Mouse (Mus musculus) MEL (cell line): Measurements from ENCODE around the gene Col6a3. TPM values are rescaled to one million over a fixed set of nuclear protein-coding genes. Genes with fewer than 3 reads are reported as not detected.

Experiments
- DNase-seq: peaks from one replicate; pipeline ENCODE4 v3.0.0; 2011; ENCODE audit warnings: low read depth, low spot score
- H3K27ac ChIP-seq: 2 replicates; pipeline ENCODE4 v1.5.1; 2012; ENCODE audit warnings: low read depth, mild to moderate bottlenecking, control low read depth, low read length, moderate library complexity; ENCODE audit not compliant: control insufficient read depth
- H3K27me3 ChIP-seq, 2 experiments: fragments of 150-350 bp in 1 of 2; sonication (generic) in 1 of 2; 2 replicates each; pipeline ENCODE4 v1.6.1; 2012; ENCODE audit warnings: low read length in 2 of 2, mild to moderate bottlenecking in 2 of 2, improper control_type of control experiment in 1 of 2, moderate library complexity in 1 of 2; ENCODE audit not compliant: insufficient read depth in 2 of 2, control insufficient read depth in 1 of 2
- H3K36me3 ChIP-seq, 2 experiments: 2 replicates each; pipeline ENCODE4 v1.6.1; 2012 to 2014; ENCODE audit warnings: low read length in 2 of 2, improper control_type of control experiment in 1 of 2, inconsistent platforms in 1 of 2, mild to moderate bottlenecking in 1 of 2; ENCODE audit not compliant: insufficient read depth in 2 of 2, control insufficient read depth in 1 of 2
- H3K4me1 ChIP-seq, 2 experiments: fragments of 150-350 bp in 1 of 2; sonication (generic) in 1 of 2; 2 replicates each; pipeline ENCODE4 v1.6.1; 2012; ENCODE audit warnings: low read length in 2 of 2, improper control_type of control experiment in 1 of 2, mild to moderate bottlenecking in 1 of 2; ENCODE audit not compliant: insufficient read depth in 2 of 2, control insufficient read depth in 1 of 2
- H3K4me3 ChIP-seq, 2 experiments: fragments of 150-350 bp in 1 of 2; sonication (generic) in 1 of 2; 2 replicates each; pipeline ENCODE4 v1.5.1; 2012; ENCODE audit warnings: low read depth in 2 of 2, low read length in 2 of 2, mild to moderate bottlenecking in 2 of 2, moderate library complexity in 2 of 2, control low read depth in 1 of 2, improper control_type of control experiment in 1 of 2; ENCODE audit not compliant: control insufficient read depth in 1 of 2, insufficient read depth in 1 of 2
- H3K79me2 ChIP-seq: 2 replicates; pipeline ENCODE4 v1.6.1; 2012; ENCODE audit warnings: mild to moderate bottlenecking, low read length, moderate library complexity; ENCODE audit not compliant: control insufficient read depth, poor library complexity, insufficient read depth
- H3K9ac ChIP-seq: 2 replicates; pipeline ENCODE4 v1.6.1; 2012; ENCODE audit warnings: low read depth, mild to moderate bottlenecking, control low read depth, low read length, moderate library complexity; ENCODE audit not compliant: control insufficient read depth, poor library complexity, severe bottlenecking
- H3K9me3 ChIP-seq: fragments of 150-350 bp; sonication (generic); replicated peaks from 2 replicates; pipeline ENCODE4 v1.6.1; 2012; ENCODE audit warnings: mild to moderate bottlenecking, low read length, improper control_type of control experiment, moderate library complexity; ENCODE audit not compliant: insufficient read depth
- CHD1 ChIP-seq: IDR thresholded peaks from 2 replicates; pipeline ENCODE4 v1.6.1; 2012; ENCODE audit warnings: low read depth, mild to moderate bottlenecking, inconsistent platforms, low read length, improper control_type of control experiment
- CTCF ChIP-seq, 3 experiments: IDR thresholded peaks in 2 of 3; conservative IDR thresholded peaks in 1 of 3; 2 replicates each; pipeline ENCODE4 v1.5.1; 2011 to 2012; ENCODE audit warnings: low read length in 3 of 3, low read depth in 2 of 3, mild to moderate bottlenecking in 2 of 3, improper control_type of control experiment in 1 of 3, inconsistent platforms in 1 of 3, mixed read lengths in 1 of 3, moderate library complexity in 1 of 3; ENCODE audit not compliant: control insufficient read depth in 1 of 3, insufficient read depth in 1 of 3, poor library complexity in 1 of 3, severe bottlenecking in 1 of 3
- E2F4 ChIP-seq: IDR thresholded peaks from 2 replicates; pipeline ENCODE4 v1.6.1; 2011; ENCODE audit warnings: low read depth, low read length, improper control_type of control experiment, borderline replicate concordance
- GABPA ChIP-seq: IDR thresholded peaks from 2 replicates; pipeline ENCODE4 v1.6.1; 2012; ENCODE audit warnings: low read depth, mild to moderate bottlenecking, inconsistent platforms, low read length, improper control_type of control experiment, moderate library complexity
- GATA1 ChIP-seq: IDR thresholded peaks from 2 replicates; pipeline ENCODE4 v1.6.1; 2011; ENCODE audit warnings: low read depth, low read length, improper control_type of control experiment
- HCFC1 ChIP-seq: IDR thresholded peaks from 2 replicates; pipeline ENCODE4 v1.6.1; 2012; ENCODE audit warnings: low read depth, mild to moderate bottlenecking, inconsistent platforms, low read length, improper control_type of control experiment, moderate library complexity
- KAT2A ChIP-seq: conservative IDR thresholded peaks from 2 replicates; pipeline ENCODE4 v1.6.1; 2012; ENCODE audit warnings: low read depth, low read length, improper control_type of control experiment, inconsistent platforms
- MAFK ChIP-seq: IDR thresholded peaks from 2 replicates; pipeline ENCODE4 v1.6.1; 2011; ENCODE audit warnings: low read depth, mild to moderate bottlenecking, low read length, improper control_type of control experiment, borderline replicate concordance
- MAX ChIP-seq: IDR thresholded peaks from 2 replicates; pipeline ENCODE4 v1.6.1; 2011; ENCODE audit warnings: low read length, improper control_type of control experiment
- MEF2A ChIP-seq: IDR thresholded peaks from 2 replicates; pipeline ENCODE4 v1.6.1; 2014; ENCODE audit warnings: low read depth, mild to moderate bottlenecking, inconsistent platforms, low read length, improper control_type of control experiment; ENCODE audit not compliant: poor library complexity, insufficient replicate concordance, severe bottlenecking; ENCODE audit errors: extremely low read depth
- MYB ChIP-seq: IDR thresholded peaks from 2 replicates; pipeline ENCODE4 v1.6.1; 2011; ENCODE audit warnings: mild to moderate bottlenecking, low read depth, low read length, improper control_type of control experiment
- MYC ChIP-seq: IDR thresholded peaks from 2 replicates; pipeline ENCODE4 v1.6.1; 2011; ENCODE audit warnings: low read depth, mild to moderate bottlenecking, low read length, improper control_type of control experiment, moderate library complexity
- NELFE ChIP-seq: IDR thresholded peaks from 2 replicates; pipeline ENCODE4 v1.6.1; 2011; ENCODE audit warnings: low read depth, low read length, improper control_type of control experiment
- NRF1 ChIP-seq: IDR thresholded peaks from 2 replicates; pipeline ENCODE4 v1.6.1; 2014; ENCODE audit warnings: low read depth, mild to moderate bottlenecking, inconsistent platforms, low read length, improper control_type of control experiment, moderate library complexity; ENCODE audit not compliant: poor library complexity, insufficient read depth, severe bottlenecking
- POLR2AphosphoS5 ChIP-seq: IDR thresholded peaks from 2 replicates; pipeline ENCODE4 v1.6.1; 2012; ENCODE audit warnings: low read depth, borderline replicate concordance, mild to moderate bottlenecking, inconsistent platforms, low read length, moderate library complexity, mixed read lengths
- RAD21 ChIP-seq: IDR thresholded peaks from 2 replicates; pipeline ENCODE4 v1.6.1; 2011; ENCODE audit warnings: mild to moderate bottlenecking, low read depth, low read length, improper control_type of control experiment
- SIN3A ChIP-seq: IDR thresholded peaks from 2 replicates; pipeline ENCODE4 v1.6.1; 2012; ENCODE audit warnings: low read length, improper control_type of control experiment, inconsistent platforms
- TBP ChIP-seq: IDR thresholded peaks from 2 replicates; pipeline ENCODE4 v1.8.0; 2011; ENCODE audit warnings: low read depth, low read length, improper control_type of control experiment
- USF1 ChIP-seq: IDR thresholded peaks from 2 replicates; pipeline ENCODE4 v1.6.1; 2014; ENCODE audit warnings: low read depth, mild to moderate bottlenecking, inconsistent platforms, low read length, improper control_type of control experiment, moderate library complexity
- ZKSCAN1 ChIP-seq: IDR thresholded peaks from 2 replicates; pipeline ENCODE4 v1.6.1; 2012; ENCODE audit warnings: low read depth, mild to moderate bottlenecking, inconsistent platforms, low read length, improper control_type of control experiment, moderate library complexity
- ZMIZ1 ChIP-seq: IDR thresholded peaks from 2 replicates; pipeline ENCODE4 v1.6.1; 2012; ENCODE audit warnings: low read depth, mild to moderate bottlenecking, inconsistent platforms, low read length, improper control_type of control experiment, moderate library complexity
- polyA plus RNA-seq, 2 experiments: library from polyadenylated mRNA; stranded (reverse) in 1 of 2; unstranded in 1 of 2; fragments of >175 nt in 1 of 2; fragments of >200 nt in 1 of 2; gene quantifications; 2 replicates each; pipeline versions ENCODE4 v1.2.1 to v1.2.4; 2012; ENCODE audit warnings: low replicate concordance in 2 of 2, low read depth in 1 of 2; ENCODE audit not compliant: insufficient read length in 2 of 2, insufficient read depth in 1 of 2, missing spikeins in 1 of 2
- total RNA-seq: library from RNA; depleted of rRNA; stranded (reverse); fragments of 300-350 nt; gene quantifications from 2 replicates; pipeline ENCODE4 v1.2.3, GENCODE M21; 2012

Gene Col6a3
- total and polyA plus RNA-seq, 3 experiments: not detected

DNA sequence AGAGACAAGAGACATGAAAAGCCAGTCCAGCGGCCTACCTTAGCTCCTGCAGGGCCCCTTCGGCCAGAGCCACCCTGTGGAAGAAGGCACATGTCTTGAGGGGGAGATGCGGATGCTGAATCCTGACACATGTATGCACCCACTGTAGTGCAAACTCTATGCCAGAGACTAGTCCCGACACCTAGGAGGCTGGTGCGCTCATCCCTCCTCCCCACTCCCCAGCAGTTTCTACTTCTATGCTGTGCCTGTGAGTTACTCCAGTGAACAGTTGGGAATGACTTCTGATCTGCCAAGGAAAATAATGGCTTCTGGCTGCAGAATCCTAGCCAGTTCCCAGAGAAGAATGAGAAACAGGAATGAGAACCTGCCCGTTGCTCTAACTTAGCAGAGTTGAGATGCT, 54.3 kb downstream of the Col6a3 start:
- H3K4me1 ChIP-seq: no peaks in the 10 kb centered on the region
- H3K9me3 ChIP-seq: no peaks in the 10 kb centered on the region
- H3K79me2 ChIP-seq: no peaks in the 10 kb centered on the region
- TF ChIP-seq MAX (no peak), KAT2A (no peak), USF1 (no peak), MEF2A (no peak), E2F4 (no peak), MAFK (no peak)
- H3K36me3 ChIP-seq: no peaks in the 10 kb centered on the region
- H3K27me3 ChIP-seq: no peaks in the 10 kb centered on the region; a peak in 1 of 4 replicates
- no peak overlapping the region for H3K27ac ChIP-seq
- H3K9ac ChIP-seq: no peak overlapping the region
- H3K4me3 ChIP-seq: no peak overlapping the region
- no peak for DNase-seq

DNA sequence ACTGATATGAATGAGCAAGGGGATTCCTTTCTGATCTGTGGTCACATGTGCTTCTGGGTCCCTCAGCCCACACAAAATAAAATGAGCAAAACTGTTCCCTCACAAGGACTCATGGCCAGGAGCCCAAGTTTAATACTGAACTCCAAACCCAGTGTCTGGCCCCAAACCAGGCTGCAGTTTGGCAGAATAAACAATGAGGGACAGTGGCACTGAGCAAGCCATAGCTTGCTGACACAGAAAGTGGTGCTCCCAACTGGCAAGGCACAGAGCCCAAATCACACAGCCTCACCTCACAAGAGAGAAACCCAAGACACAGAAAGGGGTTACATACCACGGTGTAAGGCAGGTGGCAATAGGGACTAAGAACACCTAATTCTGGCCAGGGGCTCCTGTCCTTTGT, 63.3 kb downstream of the Col6a3 start:
- no peak for DNase-seq
- Histone ChIP-seq H3K27me3 (no peaks in the 10 kb centered on the region; a peak in 1 of 4 replicates), H3K27ac (no peak overlapping the region), H3K9me3 (no peaks in the 10 kb centered on the region; the same call in 1 of the 2 replicates), H3K4me3 (no peak overlapping the region), H3K9ac (no peak overlapping the region), H3K79me2 (no peaks in the 10 kb centered on the region), H3K4me1 (no peaks in the 10 kb centered on the region), H3K36me3 (no peaks in the 10 kb centered on the region)
- TF ChIP-seq CHD1 (no peak), USF1 (no peak), ZKSCAN1 (no peak), MYB (no peak), SIN3A (no peak), CTCF (IDR thresholded peaks at IDR 0.05 in 2 of 3, conservative IDR thresholded peaks at IDR 0.05 in 1 of 3; ENCODE audit: control insufficient read depth in 1 of 3, insufficient read depth in 1 of 3, low read depth in 2 of 3, low read length in 3 of 3, poor library complexity in 1 of 3, severe bottlenecking in 1 of 3) (no peak), GATA1 (no peak), TBP (no peak), POLR2AphosphoS5 (no peak), NELFE (no peak), NRF1 (no peak), HCFC1 (no peak), GABPA (no peak), MYC (no peak), RAD21 (no peak), ZMIZ1 (no peak)
